Mouse (Mus musculus) myocyte (in vitro differentiated cells): ENCODE data around the gene 1700037C18Rik.

Experiments used
- CEBPB ChIP-seq: IDR thresholded peaks from 2 replicates; pipeline ENCODE4 v1.6.1; 2011; ENCODE audit warnings: mild to moderate bottlenecking, moderate library complexity; ENCODE audit not compliant: poor library complexity, insufficient read depth, severe bottlenecking
- E2F4 ChIP-seq: IDR thresholded peaks from one replicate; pipeline ENCODE4 v1.6.1; 2011; ENCODE audit warnings: mild to moderate bottlenecking, control low read depth, moderate library complexity; ENCODE audit not compliant: insufficient read depth
- MAX ChIP-seq: IDR thresholded peaks from one replicate; pipeline ENCODE4 v1.6.1; 2011; ENCODE audit warnings: low read depth, mild to moderate bottlenecking, control low read depth
- MYOD1 ChIP-seq, 3 experiments: IDR thresholded peaks; one replicate each; pipeline ENCODE4 v1.6.1; 2011; ENCODE audit warnings: control low read depth in 2 of 3, low read depth in 2 of 3, mild to moderate bottlenecking in 2 of 3, moderate library complexity in 1 of 3; ENCODE audit not compliant: insufficient read length in 2 of 3, control insufficient read depth in 1 of 3
- MYOG ChIP-seq, 3 experiments: IDR thresholded peaks; one replicate each; pipeline ENCODE4 v1.6.1; 2011; ENCODE audit warnings: control low read depth in 2 of 3, low read depth in 2 of 3, mild to moderate bottlenecking in 2 of 3; ENCODE audit not compliant: insufficient read length in 2 of 3, control insufficient read depth in 1 of 3, insufficient read depth in 1 of 3
- POLR2A ChIP-seq: IDR thresholded peaks from one replicate; pipeline ENCODE4 v1.6.1; 2011; ENCODE audit warnings: low read depth, mild to moderate bottlenecking, control low read depth, moderate library complexity; ENCODE audit not compliant: insufficient read length
- POLR2AphosphoS2 ChIP-seq: IDR thresholded peaks from one replicate; pipeline ENCODE4 v1.6.1; 2011; ENCODE audit warnings: low read depth, control low read depth; ENCODE audit not compliant: insufficient read length
- REST ChIP-seq: IDR thresholded peaks from one replicate; pipeline ENCODE4 v1.6.1; 2011; ENCODE audit warnings: mild to moderate bottlenecking, control low read depth, moderate library complexity; ENCODE audit not compliant: insufficient read depth, insufficient read length
- SRF ChIP-seq: IDR thresholded peaks from one replicate; pipeline ENCODE4 v1.6.1; 2011; ENCODE audit warnings: low read depth; ENCODE audit not compliant: control insufficient read depth, insufficient read length
- TCF12 ChIP-seq: IDR thresholded peaks from one replicate; pipeline ENCODE4 v1.6.1; 2011; ENCODE audit warnings: mild to moderate bottlenecking, control low read depth; ENCODE audit not compliant: poor library complexity, insufficient read depth, severe bottlenecking
- TCF3 ChIP-seq: IDR thresholded peaks from one replicate; pipeline ENCODE4 v1.6.1; 2011; ENCODE audit warnings: low read depth, control low read depth; ENCODE audit not compliant: insufficient read length
- USF1 ChIP-seq: IDR thresholded peaks from one replicate; pipeline ENCODE4 v1.6.1; 2011; ENCODE audit warnings: low read depth, mild to moderate bottlenecking, control low read depth, moderate library complexity

- TF ChIP-seq MAX, result no peak
- no peak for TF ChIP-seq REST
- TF ChIP-seq POLR2A, result no peak
- no peak for TF ChIP-seq TCF3
- no peak for TF ChIP-seq USF1
- no peak for TF ChIP-seq E2F4
- TF ChIP-seq POLR2AphosphoS2, result no peak
- TF ChIP-seq TCF12, result no peak
- no peak for TF ChIP-seq MYOG (IDR thresholded peaks at IDR 0.05; ENCODE audit: control insufficient read depth in 1 of 3, insufficient read depth in 1 of 3, insufficient read length in 2 of 3, low read depth in 2 of 3)
- TF ChIP-seq MYOD1 (IDR thresholded peaks at IDR 0.05; ENCODE audit: control insufficient read depth in 1 of 3, insufficient read length in 2 of 3, low read depth in 2 of 3), result no peak
- TF ChIP-seq CEBPB, result no peak
- TF ChIP-seq SRF, result no peak
Observed at GRCm38 (mm10) chr16:3891621-3892295, 16.7 kb downstream of the 1700037C18Rik start.
